Mouse (Mus musculus) lung, postnatal 4 days (tissue): ENCODE measurements around the gene Dock8.

Experiments
- DNase-seq, 2 experiments: peaks; one replicate each; pipeline ENCODE4 v3.0.0; 2021

Dock8 gene

DNA sequence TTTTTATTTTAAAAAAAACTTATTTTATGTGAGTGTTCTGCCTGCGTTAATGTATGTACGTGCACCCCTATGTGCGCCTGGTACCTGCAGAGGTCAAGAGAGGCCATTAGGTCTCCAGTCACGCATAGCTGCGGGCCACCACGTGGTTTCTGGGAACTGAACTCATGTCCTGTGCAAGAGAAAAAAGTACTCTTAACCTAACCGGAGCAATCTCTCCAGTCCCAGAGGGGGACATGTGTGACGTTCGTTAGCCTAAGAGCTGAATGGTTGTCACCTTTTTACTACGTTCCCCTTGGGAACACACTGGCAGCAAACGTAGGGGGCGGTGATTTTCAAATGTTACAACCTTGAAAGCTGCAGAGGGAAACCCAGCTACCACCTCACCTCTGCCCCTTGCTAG is 207.6 kb downstream of the Dock8 start:
- DNase-seq = no peak

DNA sequence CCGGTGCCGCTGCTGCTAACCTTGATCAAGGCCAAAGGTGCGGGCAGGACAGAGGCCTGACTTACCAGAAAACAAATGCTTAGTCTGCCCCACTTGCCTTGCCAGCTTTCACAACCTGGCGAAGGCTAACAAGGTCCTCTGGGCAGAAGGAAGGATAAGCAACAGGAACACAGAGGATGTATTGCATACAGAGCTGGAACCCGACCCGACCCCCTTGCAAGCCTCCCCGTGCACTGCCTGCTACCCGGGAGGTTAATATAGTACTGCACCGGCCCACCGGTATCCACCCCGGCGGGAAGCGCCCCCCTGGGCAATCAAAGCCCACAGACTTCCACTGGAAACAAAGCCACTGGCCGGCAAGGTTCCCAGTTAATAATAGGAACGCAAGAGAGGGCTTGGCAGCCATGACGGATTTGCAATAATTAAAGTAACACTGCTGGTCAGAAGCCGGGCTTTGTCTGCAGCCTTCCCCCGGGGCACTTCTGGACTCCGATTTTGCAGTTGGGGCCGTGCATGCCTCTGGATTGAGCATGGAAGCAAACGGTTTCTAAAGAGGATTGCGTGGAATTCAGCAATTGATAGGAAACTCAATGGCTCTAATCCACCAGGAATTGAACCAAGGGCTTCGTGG is 208.5 kb downstream of the Dock8 start:
- DNase-seq = no peak

DNA sequence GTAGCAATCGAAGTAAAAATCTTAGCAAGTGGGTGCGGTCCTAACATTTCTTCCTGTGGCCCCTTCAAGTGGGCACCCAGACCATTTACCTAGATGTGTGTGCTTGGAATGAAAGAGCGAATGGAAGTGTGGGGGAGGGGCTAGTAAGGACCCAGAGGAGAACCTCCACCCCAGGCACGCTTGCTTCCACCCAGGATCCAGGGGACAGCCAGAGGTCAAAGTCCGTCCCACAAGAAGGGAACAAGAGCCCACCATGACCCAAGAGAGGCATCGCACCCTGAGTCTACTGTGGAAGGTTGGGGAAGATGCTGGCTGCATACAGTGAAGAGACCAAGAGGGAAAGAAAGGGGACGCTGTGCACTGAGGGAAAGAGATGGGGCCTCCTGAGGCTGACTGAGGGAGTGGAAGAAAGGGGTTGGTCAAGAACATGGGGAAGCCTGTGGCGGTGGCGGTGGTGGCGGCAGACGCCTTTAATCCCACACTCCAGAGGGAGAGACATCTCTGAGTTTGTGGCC is 209.3 kb downstream of the Dock8 start:
- DNase-seq = no peak

DNA sequence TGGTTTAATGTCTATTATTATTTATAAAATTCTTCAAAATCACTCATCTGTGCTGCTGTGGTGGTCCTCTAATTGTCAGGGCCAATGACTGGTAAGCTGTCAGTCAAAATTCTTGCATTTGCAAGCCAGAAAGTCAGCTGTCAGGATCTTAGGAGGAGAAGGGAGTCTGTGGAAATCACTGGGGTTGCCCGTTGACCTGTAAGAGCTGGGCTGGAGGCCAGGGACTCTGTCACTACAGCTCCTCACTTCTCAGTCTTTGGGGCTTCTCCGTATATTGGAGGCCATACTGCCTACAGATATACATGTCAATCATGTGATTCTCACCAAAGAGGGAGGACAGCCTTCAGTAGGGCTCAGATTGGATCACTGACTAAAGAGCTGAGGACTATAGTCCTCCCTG is 221.3 kb downstream of the Dock8 start:
- no peak for DNase-seq

DNA sequence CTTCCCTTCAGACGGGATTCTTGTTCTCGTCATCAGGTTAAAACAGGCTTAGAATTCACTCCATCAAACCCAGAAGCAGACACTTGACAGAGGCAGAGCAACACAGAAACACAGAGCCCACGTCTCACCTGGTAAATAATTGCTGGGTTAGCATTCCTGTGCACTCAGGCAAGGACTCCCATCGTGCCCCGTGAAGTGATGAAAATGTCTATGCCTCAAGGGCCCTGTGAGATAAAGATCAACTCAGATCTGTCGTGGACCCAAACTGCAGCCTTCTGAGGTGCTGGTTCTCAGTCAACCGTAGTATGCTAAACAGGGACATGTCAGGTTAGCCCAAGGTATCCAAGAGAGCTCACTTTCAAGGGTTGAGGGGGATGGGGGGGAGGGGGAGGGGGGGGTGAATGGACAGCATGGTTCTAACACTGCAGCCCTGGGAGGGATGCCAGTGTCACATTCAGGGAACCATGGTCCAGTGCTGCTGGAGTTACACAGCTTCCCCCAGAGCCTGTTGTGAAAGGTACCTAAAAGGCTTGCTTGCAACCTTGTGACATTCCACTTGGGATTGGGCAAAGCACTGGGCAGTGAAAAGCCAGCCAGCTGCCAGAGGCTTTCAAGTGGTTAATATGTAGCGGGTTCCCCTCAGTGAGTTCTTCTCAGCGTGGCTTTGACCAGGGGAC is 222.8 kb downstream of the Dock8 start:
- no peak for DNase-seq

DNA sequence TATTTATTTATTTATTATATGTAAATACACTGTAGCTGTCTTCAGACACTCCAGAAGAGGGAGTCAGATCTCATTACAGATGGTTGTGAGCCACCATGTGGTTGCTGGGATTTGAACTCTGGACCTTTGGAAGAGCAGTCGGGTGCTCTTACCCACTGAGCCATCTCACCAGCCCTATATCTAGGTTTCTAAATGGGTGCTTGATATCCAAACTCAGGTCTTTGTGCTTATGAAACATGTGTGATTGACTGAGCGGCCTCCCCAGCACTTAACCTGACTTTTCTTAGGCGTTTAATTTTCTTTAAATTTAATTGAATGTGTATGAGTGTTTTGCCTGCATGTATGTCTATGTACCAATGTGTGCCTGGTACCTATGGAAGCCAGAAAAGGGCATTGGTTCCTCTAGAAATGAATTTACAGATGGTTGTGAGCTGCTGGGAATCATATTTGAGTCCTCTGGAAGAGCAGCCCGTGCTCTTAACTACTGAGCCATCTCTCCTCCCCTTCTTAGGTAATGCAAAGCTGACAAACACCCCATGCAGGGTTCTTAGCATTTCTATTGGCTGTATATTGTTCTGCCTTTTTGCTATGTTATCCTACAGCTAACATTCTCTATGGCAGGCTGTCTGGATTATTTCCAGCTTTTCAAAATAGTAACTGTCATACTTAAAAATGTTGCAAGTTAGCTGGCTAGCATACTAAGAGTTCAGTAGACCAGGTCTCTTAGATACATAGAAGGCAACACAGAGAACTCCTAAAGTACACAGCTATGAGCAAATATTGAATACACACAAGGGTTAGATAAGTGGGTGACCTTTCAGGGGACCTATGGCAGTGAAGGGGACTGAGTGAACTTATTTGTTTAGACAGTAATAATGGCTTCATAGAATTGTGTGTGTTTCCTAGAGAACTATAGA is 231.0 kb downstream of the Dock8 start:
- DNase-seq = no peak

DNA sequence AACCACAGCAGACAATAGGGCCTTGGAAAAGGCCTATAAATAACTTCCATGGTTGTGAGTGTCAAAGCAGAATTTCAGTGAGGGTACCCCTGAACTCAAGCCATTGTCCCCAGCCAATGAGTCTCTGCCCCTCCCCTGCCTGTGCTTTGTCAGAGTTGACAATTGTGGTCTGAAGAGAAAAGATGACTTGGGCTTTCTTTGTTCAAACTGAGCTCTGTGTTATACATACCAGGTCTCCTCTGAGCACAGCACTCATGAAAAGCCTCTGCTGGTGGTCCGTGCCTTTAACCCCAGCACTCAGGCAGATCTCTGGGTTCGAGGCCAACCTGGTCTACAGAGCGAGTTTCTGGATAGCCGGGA is 231.6 kb downstream of the Dock8 start:
- DNase-seq = no peak

DNA sequence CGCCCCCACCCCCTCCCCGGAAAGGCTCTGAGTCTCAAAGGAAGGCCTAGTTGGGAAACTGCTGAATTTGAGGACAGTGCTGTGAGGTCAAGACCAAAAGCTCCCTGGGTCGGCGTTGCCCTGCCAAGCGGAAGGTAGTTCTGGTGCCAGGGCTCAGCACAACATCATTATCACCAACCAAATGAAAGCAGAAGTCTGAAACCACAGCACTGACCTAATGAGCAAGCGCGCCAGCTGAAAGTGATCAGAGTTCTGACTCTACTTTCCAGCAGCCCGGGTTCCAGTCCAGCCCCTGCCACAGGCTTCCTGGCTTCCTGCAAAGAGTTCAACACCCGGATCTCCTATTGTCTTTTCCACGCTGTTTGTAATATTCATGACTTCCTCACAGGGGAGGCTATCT is 232.7 kb downstream of the Dock8 start:
- DNase-seq = no peak

DNA sequence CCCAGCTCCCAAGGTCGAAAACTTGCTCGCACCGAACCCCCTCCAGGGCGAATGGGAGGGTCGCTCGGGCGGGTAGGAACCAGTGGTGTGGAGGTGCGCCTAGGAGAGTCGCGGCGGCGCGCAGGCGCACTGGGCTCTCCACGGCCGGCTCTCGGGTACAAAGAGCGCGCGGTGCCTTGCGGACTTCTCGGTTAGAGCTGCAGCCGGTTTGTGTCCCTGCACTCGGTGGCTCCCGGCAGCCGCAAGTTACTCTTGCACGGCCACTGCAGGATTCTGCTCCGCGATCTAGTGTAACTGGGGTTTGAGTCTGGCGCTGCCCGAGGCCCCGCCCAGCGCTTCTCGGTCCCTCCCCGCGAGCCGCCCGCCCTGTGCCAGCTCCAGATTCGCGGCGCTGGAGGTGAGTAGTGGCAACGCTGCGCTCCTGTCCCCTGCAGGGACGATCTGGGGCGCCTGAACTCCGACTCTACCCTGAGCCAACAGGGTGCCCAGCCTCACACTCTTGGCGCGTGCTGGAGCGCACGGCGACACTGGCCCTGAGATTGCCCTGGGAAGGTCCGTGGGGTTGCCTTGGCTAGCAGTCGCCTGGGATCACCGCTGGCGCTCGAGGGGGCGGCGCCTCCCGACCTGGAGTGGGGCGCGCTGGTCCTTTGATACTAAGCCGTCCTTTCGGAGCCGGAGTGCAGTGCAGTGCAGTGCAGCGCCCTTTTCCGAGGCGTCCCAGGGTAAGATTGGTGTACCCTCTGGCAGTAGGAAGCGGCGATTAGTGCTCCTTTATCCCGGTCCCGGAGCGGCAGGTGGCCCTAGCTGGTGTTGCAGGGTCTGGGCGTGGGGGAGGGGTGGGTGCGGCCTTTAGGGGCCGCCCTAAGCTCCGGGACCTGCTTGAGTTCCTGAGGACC is 237.5 kb downstream of the Dock8 start, which contains the start of gene Kank1:
Gene Kank1 (plus strand): TSS at position 380 of the 896 bp plus-strand sequence.
- DNase-seq = peak; percentile 62 to 64

DNA sequence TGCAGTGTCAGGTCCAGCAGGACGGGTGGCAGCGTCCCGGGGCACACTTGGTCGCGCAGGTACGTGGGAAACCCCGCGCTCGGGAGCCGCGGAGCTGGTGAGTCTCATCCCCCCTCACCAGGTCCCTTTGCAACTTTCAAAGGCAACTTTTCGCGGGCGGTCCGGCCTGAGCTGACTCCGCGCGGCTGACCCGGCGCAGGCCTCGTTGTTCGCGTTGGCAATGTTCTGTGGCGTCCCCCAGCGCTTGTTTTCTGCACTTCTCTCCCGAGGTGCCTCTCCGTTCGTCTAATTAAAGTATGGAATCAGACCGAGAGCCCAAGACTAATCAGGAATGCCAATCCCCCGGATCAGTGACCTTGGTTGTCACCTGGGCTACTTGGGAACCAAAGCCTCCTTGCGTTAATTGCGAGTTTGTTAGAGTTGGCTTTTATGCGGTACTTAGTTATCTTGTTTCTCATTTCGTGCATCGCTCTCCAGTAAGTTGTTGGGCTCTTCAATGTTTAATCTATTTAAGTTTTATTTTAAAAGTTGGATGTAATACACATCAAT is 238.2 kb downstream of the Dock8 start:
- peak; percentile 49 to 60 for DNase-seq

DNA sequence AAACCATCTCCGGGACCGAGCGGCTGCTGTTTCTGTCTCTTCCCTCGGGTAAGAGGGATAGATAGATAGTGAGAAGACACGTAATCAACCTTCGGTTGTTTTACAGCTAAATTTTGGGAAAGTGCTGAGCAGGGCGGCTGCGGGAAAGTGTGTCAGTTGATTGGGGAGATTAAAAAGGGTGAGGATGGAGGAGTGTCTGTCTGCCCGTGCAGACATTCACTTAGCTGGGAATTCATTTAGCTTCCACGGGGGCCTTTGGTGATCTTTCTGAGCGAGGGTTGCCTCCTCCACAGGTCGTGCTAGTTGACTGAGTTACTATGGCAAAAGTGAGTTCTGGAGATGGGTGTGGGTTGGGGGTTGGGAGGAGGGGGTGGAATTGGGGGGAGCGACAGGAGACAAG is 238.8 kb downstream of the Dock8 start:
- DNase-seq = no peak

DNA sequence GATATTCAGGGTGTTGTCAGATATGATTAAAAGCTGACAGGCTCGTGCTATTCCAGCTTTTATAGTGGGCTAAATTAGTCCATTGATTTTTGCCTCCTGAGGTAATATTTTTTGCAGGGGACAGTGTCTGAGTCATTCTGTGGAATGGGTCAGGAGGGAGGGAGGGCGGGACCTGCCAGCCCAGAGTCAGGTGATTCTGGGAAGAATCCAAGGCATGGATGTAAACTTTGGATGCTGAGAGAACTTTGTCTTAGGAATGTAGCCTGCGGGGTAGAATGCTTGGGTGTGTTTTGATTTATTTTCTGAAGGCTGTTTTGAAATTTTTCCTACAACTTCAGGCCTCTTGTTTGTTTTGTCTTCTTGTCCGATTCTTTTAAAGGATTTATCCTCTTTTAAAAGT is 244.2 kb downstream of the Dock8 start:
- DNase-seq = no peak

DNA sequence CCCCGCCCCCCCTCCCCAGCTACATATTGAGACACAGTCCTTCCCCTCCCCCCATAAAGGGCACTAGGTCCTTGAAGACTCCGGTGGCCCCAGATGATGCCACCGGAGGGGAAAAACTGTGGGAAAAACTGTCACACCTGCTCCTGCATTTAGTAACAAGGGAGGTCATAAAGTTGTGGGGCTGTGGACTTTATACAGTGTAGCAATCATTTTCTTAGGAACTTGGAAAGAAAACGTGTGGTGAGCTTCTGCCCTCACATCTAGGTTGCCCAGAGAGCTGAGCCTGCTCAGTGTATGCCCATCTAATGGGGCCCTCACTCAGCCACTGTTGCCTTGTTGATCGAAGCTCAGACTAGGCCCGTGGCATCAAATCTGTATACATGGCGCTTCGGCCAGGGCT is 246.7 kb downstream of the Dock8 start:
- DNase-seq = no peak

DNA sequence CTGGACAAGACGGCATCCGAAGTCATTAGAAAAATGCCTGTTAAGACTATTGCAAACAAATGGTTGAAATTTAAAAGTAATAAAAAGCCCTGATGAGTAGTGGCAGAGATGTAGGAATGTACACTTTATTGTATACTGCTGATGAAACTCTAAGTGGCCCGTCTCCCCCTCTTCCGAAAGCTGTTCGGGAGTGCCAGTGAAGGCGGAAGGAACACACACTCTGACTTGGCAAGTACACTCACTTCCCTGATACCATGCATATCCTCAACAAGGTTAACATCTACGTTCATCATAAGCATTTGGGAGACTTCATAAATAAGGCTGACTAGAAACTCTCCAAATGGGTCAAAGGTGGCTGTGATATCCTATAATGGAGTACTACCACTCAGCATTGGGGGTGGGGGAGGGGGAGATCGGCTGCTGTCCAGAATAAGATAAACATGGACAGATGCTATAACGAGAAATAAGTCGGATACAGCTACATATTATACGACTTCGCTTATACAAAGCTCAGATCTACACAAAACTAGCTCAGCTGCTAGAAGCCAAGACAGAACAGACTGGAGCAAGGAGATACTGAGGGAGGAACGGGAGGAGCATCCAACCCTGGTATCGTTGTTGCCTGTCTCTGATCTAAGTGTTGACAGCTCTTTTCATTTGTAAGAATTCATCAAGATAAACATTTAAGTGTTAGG is 248.7 kb downstream of the Dock8 start:
- DNase-seq = no peak

DNA sequence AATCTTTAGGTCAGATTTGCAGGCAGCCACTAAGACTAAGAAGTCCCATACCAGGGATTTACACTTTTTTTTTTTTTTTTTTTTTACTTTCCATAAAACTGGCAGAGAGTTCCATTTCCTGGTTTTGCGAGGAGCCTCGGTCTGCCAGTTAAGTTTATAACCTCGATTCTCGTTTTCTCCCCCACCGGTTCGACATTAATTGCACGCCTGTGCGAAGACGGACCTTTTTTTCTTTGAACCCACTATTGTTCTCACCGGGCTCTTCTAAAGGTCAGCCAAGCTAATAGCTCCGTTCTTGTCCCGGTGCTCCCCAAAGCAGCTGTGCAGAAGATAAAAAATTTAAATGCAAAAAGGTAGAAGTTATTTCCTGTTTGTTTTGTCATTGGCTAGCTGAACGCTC is 249.9 kb downstream of the Dock8 start:
- DNase-seq = no peak

DNA sequence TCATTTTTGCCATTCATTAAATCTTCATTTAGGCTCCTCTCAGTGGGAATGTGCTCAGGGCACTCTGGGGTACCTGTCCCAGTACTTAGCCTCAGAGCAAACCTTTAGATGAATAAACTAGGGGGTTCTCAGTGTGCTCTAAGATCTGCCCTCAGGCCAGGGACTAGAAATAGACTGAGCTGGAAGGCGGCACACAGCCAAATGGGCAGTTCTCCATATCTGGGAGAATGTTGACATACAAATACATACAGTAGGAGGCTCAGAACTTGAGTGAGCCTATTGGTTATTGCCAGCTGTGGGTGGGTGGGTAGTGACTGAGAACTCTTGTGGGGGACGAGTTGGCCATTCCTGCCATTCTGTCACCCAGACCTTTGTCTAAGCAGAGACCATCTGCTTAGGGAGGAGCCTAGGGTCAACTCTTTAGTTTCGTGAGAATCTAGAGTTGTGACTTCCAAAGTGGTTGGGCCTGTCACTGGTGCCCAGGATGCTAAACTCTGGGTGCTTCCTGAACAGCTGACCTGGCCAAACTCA is 252.3 kb downstream of the Dock8 start:
- peak; percentile 30 to 53 for DNase-seq
